Mouse (Mus musculus): Measurements from ENCODE around the gene Cass4.

DNA sequence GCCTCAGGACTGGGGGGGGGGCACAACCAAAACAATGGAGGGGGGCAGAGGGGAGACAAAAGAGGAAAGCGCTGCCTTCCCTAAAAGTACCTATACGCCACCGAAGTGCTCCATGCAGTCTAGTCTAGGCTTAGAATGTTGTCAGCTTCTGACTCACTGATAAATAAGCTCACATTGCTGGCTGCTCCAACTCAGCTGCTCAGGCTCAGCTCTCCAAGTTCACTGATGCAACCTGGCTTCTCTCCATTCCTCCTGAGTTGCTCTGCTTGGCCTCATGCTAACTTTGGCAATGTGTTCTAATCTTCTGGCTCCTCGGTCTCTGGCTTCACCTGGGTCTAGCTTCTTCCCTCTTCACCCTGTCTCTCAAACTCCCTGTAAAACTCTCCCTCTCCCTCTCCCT, 17.0 kb upstream of the Cass4 start:
- TF ChIP-seq CTCF (IDR thresholded peaks at IDR 0.05; ENCODE audit: extremely low read depth, insufficient read length, insufficient replicate concordance, low read depth, low read length) (no peak), POLR2A (IDR thresholded peaks at IDR 0.05; ENCODE audit: low read depth, low read length) (no peak)

All from small intestine, adult 2 months (tissue).